Mouse (Mus musculus): ENCODE measurements around the gene Tdrkh.

Gene Tdrkh

DNA sequence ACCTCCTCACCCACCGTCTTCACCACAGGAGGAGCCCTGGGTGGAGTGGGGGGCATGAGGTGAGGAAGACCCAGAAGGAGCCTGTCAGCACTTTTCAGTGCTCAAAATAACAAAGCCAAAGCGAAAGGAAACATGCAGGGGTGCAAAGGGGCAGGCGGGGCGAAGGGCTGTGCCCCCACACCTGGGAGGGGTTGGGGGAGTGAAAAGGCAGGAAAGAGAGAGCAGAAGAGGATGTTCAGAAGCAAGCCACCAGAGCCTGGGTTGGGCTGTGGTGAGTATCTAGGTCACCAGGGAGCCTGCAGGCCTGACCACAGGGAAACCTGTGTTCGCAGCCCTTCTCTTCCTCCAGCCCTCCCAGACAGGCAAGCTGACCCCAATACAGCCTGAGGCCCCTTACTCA, 25.0 kb upstream of the Tdrkh start:
- DNase-seq (ENCODE audit: extremely low read depth, insufficient read length, low spot score), result no peak

DNA sequence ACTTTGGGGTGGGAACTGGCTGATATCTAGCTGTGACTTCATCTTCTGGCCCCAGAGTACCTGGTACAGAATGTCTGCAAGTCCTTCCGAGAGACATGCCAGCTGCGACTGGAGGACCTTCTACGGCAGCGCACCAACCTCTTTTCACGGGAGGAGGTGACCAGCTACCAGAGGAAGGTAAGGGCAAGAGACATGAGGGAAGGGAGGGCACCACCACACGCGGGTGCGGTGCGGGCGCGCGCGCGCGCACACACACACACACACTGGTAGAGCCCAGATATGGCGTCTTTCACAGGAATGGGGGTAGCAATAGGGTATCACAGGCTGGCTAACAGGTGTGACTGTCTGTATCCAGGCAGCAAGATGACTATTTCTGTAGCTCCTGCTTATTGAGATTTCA, 23.7 kb upstream of the Tdrkh start:
- no peak for DNase-seq (ENCODE audit: extremely low read depth, insufficient read length, low spot score)

DNA sequence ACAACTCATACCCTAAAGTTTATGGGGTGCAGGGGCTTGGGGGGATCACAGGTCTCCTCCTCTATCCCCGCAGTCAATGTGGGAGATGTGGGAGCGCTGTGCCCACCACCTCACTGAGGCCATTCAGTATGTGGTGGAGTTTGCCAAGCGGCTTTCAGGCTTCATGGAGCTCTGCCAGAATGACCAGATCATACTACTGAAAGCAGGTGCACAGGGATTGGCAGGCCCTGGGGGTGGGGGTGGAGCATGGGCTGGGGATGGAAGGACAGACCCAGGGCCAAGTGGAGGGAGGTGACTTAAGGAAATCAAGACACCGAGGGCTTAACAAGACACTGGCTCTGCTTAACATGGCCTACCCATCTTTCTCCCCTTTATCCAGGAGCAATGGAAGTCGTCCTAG, 22.1 kb upstream of the Tdrkh start:
- DNase-seq (ENCODE audit: extremely low read depth, insufficient read length, low spot score), result no peak

- DNase-seq (ENCODE audit: extremely low read depth, insufficient read length, low spot score), result no peak
Observed at GRCm38 (mm10) chr3:94392128-94392527, 20.9 kb upstream of the Tdrkh start.

DNA sequence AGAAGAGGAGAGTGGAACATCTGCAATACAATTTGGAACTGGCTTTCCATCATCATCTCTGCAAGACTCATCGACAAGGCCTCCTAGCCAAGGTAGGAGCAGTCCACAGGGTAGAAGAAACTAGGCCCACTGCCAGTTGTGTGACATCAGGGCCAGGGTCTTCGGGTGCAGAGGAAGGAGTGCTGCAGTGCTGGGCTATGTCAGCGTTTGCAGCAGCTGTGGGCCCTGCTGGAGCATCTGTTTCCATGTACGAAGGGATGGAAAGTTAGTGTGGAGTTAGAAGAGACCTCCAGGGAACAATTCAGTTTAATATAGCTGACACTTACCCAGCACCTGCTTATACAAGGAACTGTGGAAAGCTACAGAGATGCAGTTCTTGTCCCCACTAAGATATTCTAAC, 20.0 kb upstream of the Tdrkh start:
- DNase-seq (ENCODE audit: extremely low read depth, insufficient read length, low spot score), result no peak

DNA sequence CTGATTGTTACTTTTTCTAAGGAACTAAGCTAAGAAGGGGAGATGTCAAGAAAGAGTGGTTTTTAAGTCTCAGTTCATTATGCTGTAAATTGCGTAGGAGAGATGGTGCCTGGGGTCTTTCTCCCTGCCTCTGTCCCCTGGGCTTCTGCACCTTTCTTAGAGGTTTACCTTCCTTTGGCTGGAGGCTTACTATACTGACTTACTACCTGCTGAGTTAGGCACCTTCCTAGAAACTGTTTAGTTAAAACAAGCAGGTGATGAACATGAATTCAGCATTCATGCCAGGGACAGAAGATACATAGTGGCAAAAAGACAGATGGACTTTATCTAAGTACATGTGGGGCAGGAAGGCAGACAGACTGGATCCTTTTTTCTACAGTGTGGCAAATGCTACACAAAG, 16.7 kb upstream of the Tdrkh start:
- DNase-seq (ENCODE audit: extremely low read depth, insufficient read length, low spot score), result no peak

DNA sequence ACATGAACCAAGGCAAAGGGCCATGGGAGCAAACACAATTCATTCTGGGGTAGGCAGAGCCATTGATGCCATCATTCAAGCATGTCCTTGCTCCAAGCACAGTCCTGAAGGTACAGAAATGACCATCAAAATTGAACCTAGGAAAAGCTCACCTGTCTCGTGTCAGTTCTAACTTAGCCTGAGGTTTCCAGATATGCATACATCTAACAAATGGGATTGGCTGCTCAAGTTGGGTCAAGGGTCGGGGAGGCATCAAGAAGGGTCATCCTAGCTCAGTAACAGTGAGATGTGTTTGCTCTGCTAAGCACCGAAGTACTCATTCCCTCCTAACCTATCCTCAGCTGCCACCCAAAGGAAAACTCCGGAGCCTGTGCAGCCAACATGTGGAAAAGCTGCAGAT, 16.2 kb upstream of the Tdrkh start:
- no peak for DNase-seq (ENCODE audit: extremely low read depth, insufficient read length, low spot score)

- DNase-seq (ENCODE audit: extremely low read depth, insufficient read length, low spot score), result no peak
Observed at GRCm38 (mm10) chr3:94398217-94398616, 14.9 kb upstream of the Tdrkh start, which contains the start of gene Lingo4. TSS of gene Lingo4 (plus strand) at chr3:94398517.

DNA sequence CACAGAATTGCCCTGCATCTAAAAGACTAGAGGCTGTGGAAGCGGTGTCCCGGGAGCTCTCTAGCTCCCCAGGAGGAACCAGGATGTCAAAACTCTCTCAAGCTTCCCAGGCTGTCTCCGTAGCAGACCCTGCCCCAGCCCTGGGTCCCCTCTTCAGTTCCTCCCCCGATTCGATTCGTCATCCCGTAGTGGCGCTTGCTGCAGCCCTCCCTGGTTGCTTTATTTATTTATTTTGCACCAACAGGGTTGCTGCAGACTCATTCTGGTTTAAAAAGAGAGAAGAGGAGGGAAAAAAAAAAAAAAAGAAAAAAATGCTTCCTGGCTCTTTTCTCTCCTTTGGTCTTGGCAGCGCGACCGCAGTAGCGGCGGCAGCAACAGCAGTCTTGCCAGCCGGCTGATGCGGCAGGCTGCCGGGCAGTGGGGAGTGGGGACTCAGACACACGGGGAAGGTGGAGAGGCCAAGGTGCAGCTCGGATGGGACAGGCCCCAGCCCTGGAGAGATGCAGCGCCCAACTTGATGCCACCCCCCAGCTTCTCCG, 14.1 kb upstream of the Tdrkh start:
- no peak for DNase-seq (ENCODE audit: extremely low read depth, insufficient read length, low spot score)

- DNase-seq (ENCODE audit: extremely low read depth, insufficient read length, low spot score), result no peak
Observed at GRCm38 (mm10) chr3:94399663-94400310, 13.3 kb upstream of the Tdrkh start.

DNA sequence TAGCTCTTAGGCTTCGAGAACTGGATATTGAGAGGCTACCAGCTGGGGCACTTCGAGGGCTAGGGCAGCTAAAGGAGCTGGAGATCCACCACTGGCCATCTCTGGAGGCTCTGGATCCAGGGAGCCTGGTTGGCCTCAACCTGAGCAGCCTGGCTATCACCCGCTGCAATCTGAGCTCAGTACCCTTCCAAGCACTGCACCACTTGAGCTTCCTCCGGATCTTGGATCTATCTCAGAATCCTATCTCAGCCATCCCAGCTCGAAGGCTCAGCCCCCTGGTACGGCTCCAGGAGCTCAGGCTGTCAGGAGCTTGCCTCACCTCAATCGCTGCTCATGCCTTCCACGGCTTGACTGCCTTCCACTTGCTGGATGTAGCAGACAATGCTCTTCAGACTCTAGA, 10.6 kb upstream of the Tdrkh start:
- DNase-seq (ENCODE audit: extremely low read depth, insufficient read length, low spot score), result no peak

- no peak for DNase-seq (ENCODE audit: extremely low read depth, insufficient read length, low spot score)
Observed at GRCm38 (mm10) chr3:94404366-94405054, 8.6 kb upstream of the Tdrkh start.

DNA sequence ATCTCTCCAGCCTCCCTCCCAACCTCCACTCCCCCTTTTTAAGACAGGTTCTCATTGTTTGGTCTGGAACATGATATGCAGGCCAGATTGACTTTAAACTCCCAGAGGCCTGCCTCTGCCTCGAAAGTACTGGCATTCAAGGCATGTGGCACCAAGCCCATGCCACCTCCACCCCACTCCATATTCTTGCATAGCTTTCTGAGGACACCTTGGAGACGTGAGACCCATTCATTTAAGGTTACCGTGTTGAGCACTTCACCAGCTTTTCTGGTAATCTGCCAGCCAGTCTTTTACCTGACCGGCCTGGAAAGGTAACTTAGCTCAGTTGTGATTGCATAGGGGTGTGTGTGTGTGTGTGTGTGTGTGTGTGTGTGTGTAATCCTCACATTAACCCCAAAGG, 7.5 kb upstream of the Tdrkh start:
- DNase-seq (ENCODE audit: extremely low read depth, insufficient read length, low spot score), result no peak

- no peak for DNase-seq (ENCODE audit: extremely low read depth, insufficient read length, low spot score)
Observed at GRCm38 (mm10) chr3:94412530-94412929, 543 bp upstream of the Tdrkh start.

DNA sequence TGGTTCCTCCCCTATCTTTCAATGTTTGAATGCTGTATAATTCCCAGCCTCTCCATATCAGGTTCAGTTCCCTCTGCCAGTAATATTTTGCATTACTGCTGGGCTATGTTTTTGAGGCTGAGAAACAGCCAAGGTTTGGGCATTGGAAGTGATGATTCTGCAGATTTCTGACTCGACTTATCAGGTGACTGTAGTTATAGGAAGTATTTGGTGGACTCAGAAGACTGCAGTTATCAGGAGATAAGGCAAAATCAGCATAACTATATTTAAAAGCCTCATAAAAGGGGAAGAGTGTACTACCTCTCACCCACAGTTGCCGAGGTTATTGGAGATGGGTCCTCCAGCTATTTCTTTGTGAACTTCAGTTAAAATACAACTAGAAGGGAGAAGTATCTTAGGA, 17.9 kb downstream of the Tdrkh start:
- DNase-seq (ENCODE audit: extremely low read depth, insufficient read length, low spot score), result no peak

DNA sequence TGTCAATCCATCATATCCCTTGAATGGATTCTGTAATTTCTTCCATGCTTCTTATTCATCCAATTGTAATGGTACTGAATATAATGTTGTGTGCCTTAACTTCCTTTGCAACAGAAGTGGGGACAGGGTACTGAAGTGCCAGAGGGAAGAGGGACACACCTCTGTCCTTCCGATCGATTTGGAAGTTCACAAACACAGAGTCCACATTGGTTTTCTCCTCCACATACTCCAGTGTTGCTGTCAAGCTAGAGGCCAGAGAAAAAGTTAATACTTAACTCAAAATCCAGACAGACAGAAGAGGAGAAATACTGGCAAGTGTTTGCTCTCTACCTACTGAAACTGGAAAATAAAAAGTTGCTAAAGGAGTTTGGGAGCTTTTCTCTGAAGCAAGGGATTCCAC, 21.2 kb downstream of the Tdrkh start:
- no peak for DNase-seq (ENCODE audit: extremely low read depth, insufficient read length, low spot score)

DNA sequence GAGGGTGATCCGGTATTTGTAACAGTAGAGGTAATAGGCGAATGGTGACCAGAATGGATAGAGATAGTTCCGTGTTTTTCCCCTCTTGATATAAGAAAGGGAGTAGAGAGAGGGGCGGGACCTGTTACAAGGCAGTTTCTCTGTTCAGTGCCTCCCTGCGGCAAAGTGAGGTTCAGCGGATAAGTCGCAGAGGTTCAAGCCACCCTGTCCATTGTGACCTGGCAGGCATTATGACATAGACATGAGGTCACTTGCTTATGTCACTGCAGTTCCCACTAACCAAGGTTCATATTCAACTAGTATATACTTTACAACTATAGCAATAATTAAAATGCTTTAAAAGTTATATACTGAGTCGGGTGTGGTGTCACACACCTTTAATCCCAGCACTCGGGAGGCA, 23.3 kb downstream of the Tdrkh start:
- DNase-seq (ENCODE audit: extremely low read depth, insufficient read length, low spot score), result no peak

DNA sequence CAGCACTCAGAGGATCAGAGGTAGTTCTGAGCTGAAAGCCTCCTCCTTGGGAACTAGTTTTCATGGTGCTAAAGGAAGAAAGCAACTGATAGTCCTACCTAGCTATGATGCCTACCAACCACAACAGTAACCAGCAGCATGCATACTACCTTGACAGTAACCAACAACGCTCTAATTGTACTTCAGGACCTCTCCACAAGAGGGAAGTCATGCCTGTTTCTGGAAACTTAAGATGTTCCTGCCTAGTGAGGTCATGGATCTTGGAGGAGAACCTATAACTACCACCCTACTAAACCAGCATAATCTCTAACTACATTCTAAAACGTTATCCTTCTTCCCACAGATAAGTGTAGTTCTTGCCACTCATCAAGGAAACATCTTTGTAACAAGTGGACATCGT, 28.1 kb downstream of the Tdrkh start:
- DNase-seq (ENCODE audit: extremely low read depth, insufficient read length, low spot score), result no peak

GRCm38 (mm10) chr3:94442951-94443596, 30.0 kb downstream of the Tdrkh start, which contains the start of gene Mrpl9:
TSS of gene Mrpl9 (plus strand) at chr3:94443318.
- DNase-seq (ENCODE audit: extremely low read depth, insufficient read length, low spot score), result peak; percentile 95

GRCm38 (mm10) chr3:94443597-94443964, 30.5 kb downstream of the Tdrkh start, which contains the start of gene Oaz3:
TSS of gene Oaz3 (minus strand) at chr3:94443915.
- DNase-seq (ENCODE audit: extremely low read depth, insufficient read length, low spot score), result no peak

- no peak for DNase-seq (ENCODE audit: extremely low read depth, insufficient read length, low spot score)
Observed at GRCm38 (mm10) chr3:94449377-94449776, 36.3 kb downstream of the Tdrkh start.

- peak; percentile 69 for DNase-seq (ENCODE audit: extremely low read depth, insufficient read length, low spot score)
Observed at GRCm38 (mm10) chr3:94456529-94457000, 43.5 kb downstream of the Tdrkh start.

All from 3134 (cell line).